Mouse (Mus musculus) megakaryocyte, embryonic 14.5 days (primary cell): ENCODE measurements around the gene Nampt.

Source experiments
- FLI1 ChIP-seq: IDR thresholded peaks from 2 replicates; pipeline ENCODE4 v1.6.1; 2012; ENCODE audit warnings: low read length, inconsistent platforms, mixed read lengths
- GATA1 ChIP-seq: IDR thresholded peaks from 3 replicates; pipeline ENCODE4 v1.6.1; 2012; ENCODE audit warnings: mixed read lengths, low read length, inconsistent platforms, borderline replicate concordance

DNA sequence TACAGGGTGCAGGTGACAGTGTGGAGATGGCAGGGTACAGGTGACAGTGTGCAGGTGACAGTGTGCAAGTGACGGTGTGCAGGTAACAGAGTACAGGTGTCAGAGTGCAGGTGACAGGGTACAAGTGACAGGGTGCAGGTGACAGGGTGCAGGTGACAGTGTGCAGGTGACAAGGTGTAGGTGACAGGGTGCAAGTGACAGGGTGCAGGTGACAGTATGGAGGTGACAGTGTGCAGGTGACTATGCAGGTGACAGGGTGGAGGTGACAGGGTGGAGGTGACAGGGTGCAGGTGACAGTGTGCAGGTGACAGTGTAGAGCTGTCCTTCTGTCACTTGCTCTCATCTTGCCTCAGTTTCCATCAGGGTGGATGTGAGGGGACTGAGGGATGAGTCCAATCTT lies 76.5 kb downstream of the Nampt start:
- TF ChIP-seq GATA1 (no peak), FLI1 (no peak)
